Mouse (Mus musculus) left cerebral cortex, adult 2 months (tissue): ENCODE measurements around the gene Smdt1. TPM values are rescaled to one million over a fixed set of nuclear protein-coding genes. Genes with fewer than 3 reads are reported as not detected.

ENCODE experiments used
- DNase-seq, 2 experiments: peaks; one replicate each; pipeline ENCODE4 v3.0.0; 2021 to 2022; ENCODE audit warnings: low spot score in 2 of 2, mixed read lengths in 1 of 2; ENCODE audit errors: extremely low spot score in 1 of 2
- H3K27ac ChIP-seq: fragments of 200-600 bp; 2 replicates; pipeline ENCODE4 v1.8.1; 2022
- H3K4me3 ChIP-seq: fragments of 200-600 bp; 2 replicates; pipeline ENCODE4 v1.8.1; 2022
- CTCF ChIP-seq: fragments of 200-600 bp; IDR thresholded peaks from 2 replicates; pipeline ENCODE4 v1.8.1; 2022; ENCODE audit warnings: antibody characterized with exemption, mild to moderate bottlenecking, moderate library complexity
- intact Hi-C: fragments of 180-260 bp; cut with DNase I; formaldehyde crosslinking; loops from one replicate; pipeline ENCODE4 v1.15.1; 2025
- total RNA-seq, 2 experiments: library from RNA; stranded (reverse); gene quantifications; 2 replicates each; pipeline ENCODE4 v1.2.3; 2021

Gene Smdt1
- total RNA-seq, 2 experiments from 2014 or later, result 137 to 141 TPM

DNA sequence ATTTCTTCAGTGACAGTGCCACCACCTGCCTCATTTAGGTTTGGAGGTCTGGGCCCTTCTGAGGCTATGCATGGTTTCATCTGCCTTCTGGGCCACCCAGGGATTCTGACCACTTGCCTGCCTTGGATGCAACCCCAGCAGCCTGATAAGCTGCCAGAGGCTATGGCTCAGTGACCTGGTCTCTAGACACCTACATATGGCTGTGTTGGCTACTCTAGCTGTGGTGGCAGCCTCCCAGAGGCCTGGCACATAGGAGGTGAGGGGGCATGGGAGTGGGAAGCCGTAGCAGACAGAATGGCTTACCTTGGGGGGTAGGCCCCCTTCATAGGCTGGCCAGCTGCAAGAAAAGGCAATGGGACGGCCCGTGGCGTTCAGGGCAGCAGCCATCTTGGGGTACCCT, 3.6 kb upstream of the Smdt1 start:
- DNase-seq, result no peak
- H3K4me3 ChIP-seq, result no peak overlapping the region
- intact Hi-C loops, result no loop called here
- H3K27ac ChIP-seq, result no peak overlapping the region
- no peak for TF ChIP-seq CTCF

- Histone ChIP-seq H3K27ac (no peak overlapping the region), H3K4me3 (no peak overlapping the region)
- no peak for DNase-seq
- no peak for TF ChIP-seq CTCF
- intact Hi-C loops, result no loop called here
Measured at GRCm38 (mm10) chr15:82336629-82337028, 2.1 kb upstream of the Smdt1 start.

GRCm38 (mm10) chr15:82337875-82338274, 884 bp upstream of the Smdt1 start:
- no peak for TF ChIP-seq CTCF
- no peak for DNase-seq
- peak overlapping the region; percentile 86 for H3K4me3 ChIP-seq
- H3K27ac ChIP-seq, result no peak overlapping the region
- intact Hi-C loops, result no loop called here

- no peak for DNase-seq
- TF ChIP-seq CTCF, result no peak
- H3K27ac ChIP-seq, result peak overlapping the region; percentile 73; the same call in 1 of the 2 replicates
- peak overlapping the region; percentile 86 for H3K4me3 ChIP-seq
- intact Hi-C loops, result no loop called here
Measured at GRCm38 (mm10) chr15:82339150-82339549, 391 bp downstream of the Smdt1 start.

DNA sequence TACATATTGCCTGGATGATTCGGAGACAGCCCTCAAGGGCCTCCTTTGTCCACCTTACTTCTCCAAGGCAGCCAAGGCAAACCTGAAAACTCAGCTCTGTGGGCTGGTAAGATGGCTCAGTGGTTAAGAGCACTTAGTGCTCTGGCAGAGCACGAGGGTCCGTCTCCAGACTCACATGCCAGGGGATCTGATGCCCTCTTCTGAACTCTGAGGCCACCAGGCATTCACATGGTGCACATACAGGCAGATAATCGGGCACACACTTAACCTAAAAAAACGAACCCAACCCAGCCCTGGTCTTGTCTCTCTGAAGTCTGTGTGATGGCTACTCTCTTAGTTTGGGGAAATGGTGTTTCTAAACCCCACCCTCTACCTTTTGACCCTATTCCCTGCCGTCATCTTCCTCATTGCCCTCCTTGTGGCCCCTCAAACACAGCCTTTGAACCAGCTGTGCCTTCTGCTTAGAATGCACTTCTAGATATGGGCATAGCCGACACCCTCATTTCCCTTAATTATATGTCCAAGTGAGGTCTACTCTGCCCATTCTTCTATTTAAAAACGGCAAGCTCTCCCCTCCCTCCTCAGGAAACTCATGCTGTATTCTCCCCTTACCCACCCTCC, 985 bp downstream of the Smdt1 start:
- no peak overlapping the region for H3K27ac ChIP-seq
- intact Hi-C loops, result no loop called here
- TF ChIP-seq CTCF, result no peak
- no peak for DNase-seq
- no peak overlapping the region for H3K4me3 ChIP-seq

GRCm38 (mm10) chr15:82340414-82341035, 1.8 kb downstream of the Smdt1 start:
- no peak overlapping the region for H3K27ac ChIP-seq
- no peak for TF ChIP-seq CTCF
- H3K4me3 ChIP-seq, result no peak overlapping the region
- intact Hi-C loops, result no loop called here
- no peak for DNase-seq

DNA sequence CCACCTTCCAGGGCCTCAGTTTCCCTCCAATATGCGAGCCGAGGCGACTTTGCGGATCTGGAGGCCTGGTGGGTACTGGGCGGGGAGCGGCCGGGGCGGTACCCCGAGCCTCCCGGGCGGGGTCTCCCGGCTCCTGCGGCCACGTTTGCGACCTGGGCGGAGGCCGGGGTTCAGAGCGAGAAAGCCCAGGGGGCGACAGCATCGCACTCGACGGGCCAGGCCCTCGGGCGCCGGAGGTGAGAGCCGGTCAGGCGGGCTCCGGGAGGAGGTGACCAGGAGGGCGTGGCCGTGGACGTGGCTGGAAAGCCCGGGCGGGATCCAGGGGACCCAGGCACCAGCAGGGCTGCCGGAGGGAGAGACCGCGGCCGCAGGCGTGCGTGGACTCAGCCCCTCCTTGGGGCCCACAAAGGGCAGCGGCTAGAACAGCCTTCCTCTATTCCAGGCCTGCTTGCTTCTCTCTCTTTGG, 2.3 kb downstream of the Smdt1 start:
- DNase-seq, result no peak
- H3K4me3 ChIP-seq, result peak overlapping the region; percentile 30
- no peak overlapping the region for H3K27ac ChIP-seq
- intact Hi-C loops, result no loop called here
- no peak for TF ChIP-seq CTCF

DNA sequence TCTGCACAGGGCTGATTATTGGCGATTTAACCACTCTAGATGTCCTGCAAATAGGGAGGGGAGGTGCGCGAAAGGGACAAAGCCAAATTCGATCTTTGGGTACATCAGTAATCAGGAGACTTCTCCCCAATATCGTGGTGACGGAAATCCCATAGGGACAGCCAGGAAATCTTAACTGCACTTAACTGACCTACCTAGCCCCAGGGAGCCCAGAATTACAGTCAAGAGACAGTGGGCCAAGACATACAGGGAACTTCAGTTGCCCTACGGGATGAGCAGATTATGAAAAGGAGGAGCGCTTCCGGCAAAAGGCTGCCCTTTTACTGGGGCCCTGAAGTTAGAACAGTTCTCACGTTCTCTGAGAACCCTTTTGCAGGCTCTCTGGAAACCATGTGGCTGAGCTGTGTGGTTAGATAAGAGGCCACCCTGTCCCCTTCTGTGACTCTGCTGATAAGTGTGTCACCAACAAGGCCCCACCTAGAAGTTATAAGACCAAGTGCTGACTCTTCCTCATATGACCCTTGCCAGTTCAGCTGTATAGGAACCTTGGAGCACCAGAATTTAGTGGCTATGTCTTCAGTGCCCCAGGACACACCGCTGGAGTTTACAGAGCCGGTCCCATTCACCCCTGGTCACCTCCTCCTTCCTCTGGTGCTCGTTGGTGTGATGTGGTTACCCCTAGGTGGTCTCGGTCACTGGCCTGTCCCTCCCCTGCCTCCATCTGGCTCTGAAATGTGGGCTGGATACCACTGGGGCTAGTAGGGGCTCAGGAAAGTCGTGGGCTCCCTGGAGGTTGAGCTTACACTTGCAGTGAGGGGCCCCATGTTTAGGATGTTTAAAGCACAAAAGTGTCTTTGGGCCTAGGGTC, 3.1 kb downstream of the Smdt1 start:
- intact Hi-C loops, result no loop called here
- TF ChIP-seq CTCF, result no peak

GRCm38 (mm10) chr15:82342543-82342935, 3.8 kb downstream of the Smdt1 start:
- intact Hi-C loops, result no loop called here
- no peak overlapping the region for H3K4me3 ChIP-seq
- no peak for TF ChIP-seq CTCF
- DNase-seq, result no peak
- H3K27ac ChIP-seq, result no peak overlapping the region

More for the DNA sequence above, 3.1 kb downstream of the Smdt1 start:
- H3K27ac ChIP-seq, result no peak overlapping the region
- H3K4me3 ChIP-seq, result no peak overlapping the region
- no peak for DNase-seq

DNA sequence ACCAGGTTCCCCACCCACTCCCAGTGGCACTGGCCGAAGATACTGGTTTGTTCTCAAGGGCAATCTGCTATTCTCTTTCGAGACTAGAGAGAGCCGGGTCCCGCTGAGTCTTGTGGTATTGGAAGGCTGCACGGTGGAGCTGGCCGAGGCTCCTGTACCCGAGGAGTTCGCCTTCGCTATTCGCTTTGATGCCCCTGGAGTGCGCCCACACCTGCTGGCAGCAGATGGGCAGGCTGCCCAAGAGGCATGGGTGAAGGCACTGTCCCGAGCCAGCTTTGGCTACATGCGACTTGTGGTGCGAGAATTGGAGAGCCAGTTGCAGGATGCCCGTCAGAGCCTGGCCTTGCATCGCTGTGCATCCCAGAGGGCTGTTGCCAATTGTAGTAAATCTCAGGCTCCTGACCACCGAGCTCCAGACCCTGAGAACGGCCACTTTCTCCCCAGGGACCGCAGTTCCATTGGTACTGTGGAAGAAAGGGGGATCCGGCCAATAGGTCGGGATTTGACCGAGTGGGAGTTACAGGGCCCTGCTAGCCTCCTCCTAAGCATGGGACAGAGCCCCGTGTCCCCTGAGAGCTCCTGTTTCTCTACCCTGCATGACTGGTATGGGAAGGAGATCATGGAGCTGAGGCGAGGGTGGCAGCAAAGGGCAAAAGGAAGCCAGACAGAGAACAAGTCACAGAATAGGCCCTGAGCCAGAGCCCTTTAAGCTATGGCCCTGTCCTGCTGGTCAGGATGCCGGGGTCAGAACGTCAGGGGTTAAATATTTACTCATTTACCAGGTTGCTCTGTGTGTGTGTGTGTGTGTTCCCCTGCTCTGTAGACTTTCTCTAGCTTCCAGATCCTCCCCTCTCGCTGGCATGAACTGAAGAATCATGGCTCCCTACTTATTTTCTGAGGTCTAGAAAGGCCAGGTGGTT, 4.9 kb downstream of the Smdt1 start:
- no peak for TF ChIP-seq CTCF
- no peak overlapping the region for H3K27ac ChIP-seq
- no peak for DNase-seq
- no peak overlapping the region for H3K4me3 ChIP-seq
- intact Hi-C loops, result no loop called here

GRCm38 (mm10) chr15:82344971-82345370, 6.2 kb downstream of the Smdt1 start:
- no peak overlapping the region for H3K27ac ChIP-seq
- no peak for TF ChIP-seq CTCF
- no peak overlapping the region for H3K4me3 ChIP-seq
- DNase-seq, result no peak
- intact Hi-C loops, result no loop called here
